Mouse (Mus musculus) liver, adult 2 months (tissue): ENCODE measurements around the gene Map3k5. TPM values are rescaled to one million over a fixed set of nuclear protein-coding genes. Genes with fewer than 3 reads are reported as not detected.

Experiments used
- DNase-seq: peaks from one replicate; pipeline ENCODE4 v3.0.0-alpha.2; 2011; ENCODE audit warnings: low read depth, low spot score; ENCODE audit errors: extremely low read depth
- H3K27ac ChIP-seq: fragments of 200-500 bp; replicated peaks from 2 replicates; pipeline ENCODE4 v1.5.1; 2012; ENCODE audit warnings: low read depth, mild to moderate bottlenecking, control low read depth, inconsistent platforms, low read length; ENCODE audit not compliant: insufficient read depth
- H3K27me3 ChIP-seq: fragments of 200-500 bp; 2 replicates; pipeline ENCODE4 v1.6.1; 2012; ENCODE audit warnings: mild to moderate bottlenecking, moderate library complexity, low read length, inconsistent platforms; ENCODE audit not compliant: control insufficient read depth, insufficient read depth
- H3K36me3 ChIP-seq: fragments of 200-500 bp; 2 replicates; pipeline ENCODE4 v1.6.1; 2012; ENCODE audit warnings: low read length, inconsistent platforms; ENCODE audit not compliant: control insufficient read depth, insufficient read depth
- H3K4me1 ChIP-seq: fragments of 200-500 bp; 2 replicates; pipeline ENCODE4 v1.6.1; 2011; ENCODE audit warnings: low read length; ENCODE audit not compliant: control insufficient read depth, insufficient read depth
- H3K4me3 ChIP-seq: fragments of 200-500 bp; 2 replicates; pipeline ENCODE4 v1.5.1; 2011; ENCODE audit warnings: low read depth, mild to moderate bottlenecking, control low read depth, low read length, moderate library complexity; ENCODE audit not compliant: insufficient read depth
- H3K79me2 ChIP-seq: fragments of 200-500 bp; 2 replicates; pipeline ENCODE4 v1.6.1; 2012; ENCODE audit warnings: inconsistent platforms, mild to moderate bottlenecking, low read length, moderate library complexity; ENCODE audit not compliant: control insufficient read depth, insufficient read depth
- H3K9ac ChIP-seq: fragments of 200-500 bp; 2 replicates; pipeline ENCODE4 v1.6.1; 2012; ENCODE audit warnings: low read depth, mild to moderate bottlenecking, control low read depth, inconsistent platforms, low read length
- CTCF ChIP-seq: fragments of 200-500 bp; IDR thresholded peaks from 2 replicates; pipeline ENCODE4 v1.5.1; 2011; ENCODE audit warnings: low read depth, low read length, control low read depth
- POLR2A ChIP-seq: fragments of 200-500 bp; IDR thresholded peaks from 2 replicates; pipeline ENCODE4 v1.6.1; 2011; ENCODE audit warnings: low read length, control low read depth; ENCODE audit not compliant: insufficient read depth; ENCODE audit errors: extremely low read depth
- WGBS: fragments of 180-500 bp; shearing (Covaris S2); methylation state at CpG from one replicate; pipeline ENCODE4 v1.1.7; 2018; 5-methylcytosine and 5-hydroxymethylcytosine counted together
- polyA plus RNA-seq: library from polyadenylated mRNA; depleted of rRNA; stranded (reverse); fragments of >200 nt; gene quantifications from 2 replicates; pipeline ENCODE4 v1.2.3, GENCODE M21; 2012
- total RNA-seq: library from RNA; depleted of rRNA; stranded (reverse); fragments of >200 nt; gene quantifications from 2 replicates; pipeline ENCODE4 v1.2.3, GENCODE M21; 2014

Gene Map3k5
- total and polyA plus RNA-seq, 2 experiments = 2.9 to 25.4 TPM

DNA sequence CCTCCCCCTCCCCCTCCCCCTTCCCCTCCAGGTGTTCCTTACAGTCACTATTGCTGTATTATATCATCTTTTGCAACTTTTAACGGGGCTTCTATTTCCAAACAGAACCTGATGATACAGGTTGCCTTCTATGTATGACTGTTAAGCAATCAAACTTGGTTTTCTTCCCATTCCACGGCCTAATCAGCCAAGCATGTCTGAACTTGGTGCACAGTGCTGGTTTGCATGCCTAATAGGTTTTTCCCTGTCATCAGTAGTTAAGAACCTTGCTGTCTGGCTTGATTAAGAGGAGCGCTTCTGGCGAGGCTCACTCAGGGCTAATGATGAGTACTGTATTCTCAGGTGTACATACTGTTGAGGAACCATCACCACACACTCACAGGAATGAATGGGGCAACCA lies 239.5 kb downstream of the Map3k5 start:
- Histone ChIP-seq H3K27ac (no peak overlapping the region), H3K4me1 (peaks cover 20% of the 10 kb centered on the region)
- WGBS = 26% methylated on average over 4 of the region's 4 CpGs

GRCm38 (mm10) chr10:20176054-20176453 lies 241.8 kb downstream of the Map3k5 start:
- Histone ChIP-seq H3K4me3 (no peak overlapping the region), H3K27me3 (no peaks in the 10 kb centered on the region), H3K4me1 (peaks cover 11% of the 10 kb centered on the region), H3K79me2 (peaks cover 33% of the 10 kb centered on the region), H3K36me3 (no peaks in the 10 kb centered on the region), H3K9ac (no peak overlapping the region), H3K27ac (no peak overlapping the region)
- 78% methylated on average over 7 of the region's 7 CpGs for WGBS
- DNase-seq = no peak
- TF ChIP-seq POLR2A (no peak), CTCF (no peak)

More for the DNA sequence above, 239.5 kb downstream of the Map3k5 start:
- TF ChIP-seq POLR2A = no peak
- no peak for TF ChIP-seq CTCF
- H3K79me2 ChIP-seq = peaks cover 30% of the 10 kb centered on the region; the same call in 1 of the 2 replicates
- peak; percentile 92 for DNase-seq
- H3K36me3 ChIP-seq = no peaks in the 10 kb centered on the region
- no peak overlapping the region for H3K9ac ChIP-seq
- H3K27me3 ChIP-seq = no peaks in the 10 kb centered on the region
- H3K4me3 ChIP-seq = no peak overlapping the region

DNA sequence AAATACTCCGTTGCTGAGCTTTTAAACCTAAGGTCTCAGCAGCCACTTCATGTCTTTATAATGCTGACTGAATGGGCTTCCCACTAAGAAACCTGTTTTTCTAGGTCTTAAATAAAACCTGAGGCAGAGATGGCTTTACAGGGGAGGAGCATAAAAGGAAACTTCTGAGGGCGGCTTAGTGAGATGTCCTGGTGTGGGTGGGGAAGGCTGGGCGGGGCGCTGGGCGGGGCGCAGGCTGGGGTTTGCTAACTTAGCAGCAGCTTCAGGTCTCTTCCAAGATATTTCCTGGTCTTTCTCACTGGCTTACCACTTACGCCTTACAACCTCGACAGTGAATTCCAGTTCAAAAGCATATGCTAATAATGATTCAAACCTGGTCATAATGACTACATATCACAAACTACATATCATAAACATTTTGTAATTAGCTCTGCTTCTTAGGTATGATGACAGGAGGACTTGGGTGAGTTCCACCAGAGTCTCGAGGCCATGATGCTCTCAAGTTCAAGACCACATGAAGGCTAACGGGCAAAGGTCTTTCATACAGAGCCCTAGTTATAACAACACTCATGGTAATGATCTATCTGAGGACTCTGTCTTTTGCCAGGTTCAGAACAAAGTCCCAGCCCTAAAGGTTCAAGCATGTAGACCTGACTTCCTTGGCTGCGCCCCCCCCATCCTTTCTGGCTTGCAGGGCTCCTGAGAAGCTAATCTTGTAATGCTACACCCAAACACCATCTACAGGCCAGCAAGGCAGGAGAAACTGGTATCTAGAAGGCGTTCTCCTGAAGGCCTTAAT lies 244.7 kb downstream of the Map3k5 start:
- peak; percentile 45 for DNase-seq
- H3K4me1 ChIP-seq = peaks cover 7% of the 10 kb centered on the region
- no peak overlapping the region for H3K9ac ChIP-seq
- no peak overlapping the region for H3K27ac ChIP-seq
- TF ChIP-seq POLR2A = no peak
- no peak for TF ChIP-seq CTCF
- H3K79me2 ChIP-seq = peaks cover 42% of the 10 kb centered on the region
- H3K27me3 ChIP-seq = no peaks in the 10 kb centered on the region
- WGBS = 65% methylated on average over 12 of the region's 12 CpGs
- no peak overlapping the region for H3K4me3 ChIP-seq
- no peaks in the 10 kb centered on the region for H3K36me3 ChIP-seq

DNA sequence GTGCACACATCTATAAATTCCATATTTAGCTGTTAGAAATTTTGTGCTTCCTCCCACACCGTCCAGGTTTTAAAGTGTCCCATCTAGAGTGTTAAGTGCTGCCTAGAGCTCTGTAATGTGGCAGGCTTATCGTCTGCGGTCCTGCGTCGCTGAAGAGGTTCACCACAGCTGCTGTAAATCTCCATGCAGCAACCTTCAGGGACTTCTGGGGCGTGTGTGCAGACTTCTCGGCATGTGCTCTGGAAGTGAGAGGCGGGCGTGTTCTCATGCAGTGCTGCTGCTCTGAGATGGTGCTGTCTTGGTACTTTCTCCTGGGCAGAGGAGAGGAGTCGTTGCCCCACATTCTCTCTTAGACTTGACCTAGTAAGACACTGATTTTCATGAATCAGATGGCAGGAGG lies 246.9 kb downstream of the Map3k5 start:
- Histone ChIP-seq H3K27me3 (no peaks in the 10 kb centered on the region), H3K27ac (no peak overlapping the region), H3K4me1 (peaks cover 9% of the 10 kb centered on the region), H3K9ac (no peak overlapping the region), H3K79me2 (peaks cover 36% of the 10 kb centered on the region), H3K36me3 (no peaks in the 10 kb centered on the region), H3K4me3 (no peak overlapping the region)
- TF ChIP-seq POLR2A = no peak
- TF ChIP-seq CTCF = no peak
- no peak for DNase-seq
- 81% methylated on average over 10 of the region's 10 CpGs for WGBS

DNA sequence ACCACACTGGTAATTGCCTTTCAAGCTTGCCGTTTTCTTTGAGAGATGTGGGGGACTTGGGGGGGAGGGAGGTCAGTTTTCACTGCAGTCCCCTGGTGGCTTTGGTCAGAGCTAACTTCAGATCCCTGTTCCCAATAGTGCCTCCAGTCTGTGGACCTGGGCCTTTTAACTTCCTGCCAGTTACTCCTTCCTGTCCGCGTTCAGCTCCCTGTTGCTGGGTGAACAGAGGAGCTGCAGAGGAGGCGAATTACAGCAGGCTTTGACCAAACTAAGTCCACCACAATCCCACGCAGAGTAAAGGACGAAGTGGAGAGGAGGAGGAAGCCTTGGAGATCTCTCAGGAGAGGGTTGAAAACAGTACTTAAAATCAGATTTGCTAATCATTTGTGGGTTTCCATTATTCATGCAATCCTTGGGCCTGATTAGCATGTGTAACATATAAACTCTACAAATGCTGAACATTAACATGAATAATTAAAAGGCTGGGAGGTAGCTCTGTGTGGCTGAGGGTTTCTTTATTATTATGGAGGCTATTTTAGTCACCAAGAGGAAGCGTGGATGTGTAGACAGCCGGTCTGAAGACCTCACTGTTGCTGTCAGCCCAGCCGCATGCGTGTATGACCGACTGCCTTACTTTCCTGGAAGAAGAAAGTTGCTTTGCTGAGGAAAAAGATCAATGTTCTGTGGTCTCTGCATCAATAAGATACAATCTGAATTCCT lies 247.6 kb downstream of the Map3k5 start:
- DNase-seq = no peak
- no peak overlapping the region for H3K9ac ChIP-seq
- no peaks in the 10 kb centered on the region for H3K36me3 ChIP-seq
- H3K4me1 ChIP-seq = peaks cover 14% of the 10 kb centered on the region
- H3K4me3 ChIP-seq = no peak overlapping the region
- no peak overlapping the region for H3K27ac ChIP-seq
- WGBS = 75% methylated on average over 11 of the region's 11 CpGs
- peaks cover 34% of the 10 kb centered on the region for H3K79me2 ChIP-seq
- H3K27me3 ChIP-seq = no peaks in the 10 kb centered on the region
- no peak for TF ChIP-seq CTCF

DNA sequence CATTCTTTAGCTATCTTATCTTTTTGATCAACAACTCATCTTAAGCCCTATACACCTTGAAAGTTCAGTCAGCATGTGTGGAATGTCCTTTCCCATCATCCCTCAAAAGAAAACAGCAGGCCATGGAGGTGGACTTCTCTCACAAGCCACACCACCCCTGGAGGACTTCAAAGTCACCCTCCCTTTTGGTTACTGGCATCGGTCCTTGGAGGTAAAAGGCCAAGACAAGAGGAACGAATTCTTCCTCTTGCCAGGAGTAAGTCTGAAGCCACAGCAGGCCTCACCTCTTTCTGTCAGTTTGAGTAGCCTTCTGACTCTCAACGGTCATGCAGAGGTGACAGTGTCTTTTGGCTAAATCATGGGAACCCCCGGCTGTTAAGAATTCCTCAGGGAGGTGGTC lies 250.1 kb downstream of the Map3k5 start:
- H3K4me1 ChIP-seq = peaks cover 18% of the 10 kb centered on the region
- H3K27ac ChIP-seq = no peak overlapping the region
- no peak overlapping the region for H3K9ac ChIP-seq
- 63% methylated on average over 4 of the region's 4 CpGs for WGBS
- no peak for TF ChIP-seq POLR2A
- no peak for TF ChIP-seq CTCF
- H3K79me2 ChIP-seq = peaks cover 45% of the 10 kb centered on the region
- no peak for DNase-seq
- H3K4me3 ChIP-seq = no peak overlapping the region
- no peaks in the 10 kb centered on the region for H3K36me3 ChIP-seq
- H3K27me3 ChIP-seq = no peaks in the 10 kb centered on the region
